Mouse (Mus musculus) brain, embryonic 14.5 days (tissue): Measurements from ENCODE around the gene Nptn.

Source experiments
- CTCF ChIP-seq: fragments of 200-500 bp; IDR thresholded peaks from 2 replicates; pipeline ENCODE4 v1.5.1; 2012; ENCODE audit warnings: inconsistent platforms, mild to moderate bottlenecking, moderate library complexity, borderline replicate concordance; ENCODE audit not compliant: insufficient read depth, insufficient read length; ENCODE audit errors: extremely low read depth
- POLR2A ChIP-seq: fragments of 200-500 bp; IDR thresholded peaks from 2 replicates; pipeline ENCODE4 v1.6.1; 2012; ENCODE audit warnings: mild to moderate bottlenecking, inconsistent platforms, borderline replicate concordance; ENCODE audit not compliant: poor library complexity, insufficient read depth, insufficient read length, severe bottlenecking; ENCODE audit errors: extremely low read depth

GRCm38 (mm10) chr9:58539886-58540285, 42.2 kb upstream of the Nptn start:
- TF ChIP-seq CTCF, result peak; percentile 91
- no peak for TF ChIP-seq POLR2A
